Mouse (Mus musculus): Measurements from ENCODE around the gene Cdca4.

Cdca4 gene

DNA sequence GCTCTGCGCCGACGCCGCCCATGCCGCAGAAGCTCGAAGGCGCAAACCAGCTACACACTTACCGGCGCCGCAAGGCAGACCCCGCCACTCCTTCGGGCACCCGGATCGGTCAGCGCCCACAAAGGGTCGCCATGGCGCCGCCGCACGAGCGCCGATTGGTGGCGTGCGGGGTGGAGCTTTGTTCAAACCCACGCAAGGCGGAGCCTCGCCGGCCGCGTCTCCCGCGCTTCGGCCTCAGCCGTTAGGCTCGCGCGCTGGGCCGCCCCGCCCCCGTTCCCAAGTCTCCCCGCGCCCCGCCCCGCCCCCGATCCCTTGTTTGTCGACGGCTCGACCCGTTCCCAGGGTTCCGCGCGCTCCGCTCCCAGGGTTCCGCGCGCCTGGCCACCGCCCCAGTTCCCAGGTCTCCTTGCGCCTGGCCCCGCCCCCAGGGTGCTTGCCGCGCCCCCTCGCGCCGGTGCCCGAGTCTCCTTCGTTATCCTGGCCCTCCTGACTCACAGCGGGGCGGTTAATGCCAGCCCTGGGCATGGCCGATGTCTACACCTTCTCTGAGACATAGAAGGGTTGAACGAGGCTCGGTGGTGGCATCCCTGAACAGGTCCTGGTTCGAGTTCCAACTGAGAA lies at the start of gene Cdca4:
Cdca4 (minus strand) TSS at position 180 of the 621 bp plus-strand sequence.
- in situ Hi-C loops (cut with MboI, MseI), result no loop called here

DNA sequence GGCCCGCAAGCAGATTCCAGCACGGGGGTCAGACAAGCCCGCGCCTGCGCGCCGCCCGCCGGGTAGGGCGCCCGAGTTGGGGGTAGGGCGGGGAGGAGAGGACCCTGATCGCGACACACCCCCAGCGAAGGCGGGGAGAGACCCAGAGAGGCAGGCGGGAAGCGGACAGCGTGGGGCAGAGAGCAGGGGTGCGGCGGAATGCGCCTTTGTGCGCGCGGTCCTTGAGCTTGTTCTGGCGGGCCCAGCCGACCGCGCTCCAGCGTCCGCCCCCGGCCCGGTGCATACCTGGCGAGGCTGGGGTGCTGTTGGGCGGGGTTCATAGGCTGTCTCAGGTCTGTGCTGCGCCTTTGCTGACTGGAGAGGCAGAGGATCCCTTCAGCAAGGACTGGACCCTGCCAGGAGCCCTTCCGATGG lies 48.4 kb upstream of the Cdca4 start:
- in situ Hi-C loops (cut with MboI, MseI), result no loop called here

DNA sequence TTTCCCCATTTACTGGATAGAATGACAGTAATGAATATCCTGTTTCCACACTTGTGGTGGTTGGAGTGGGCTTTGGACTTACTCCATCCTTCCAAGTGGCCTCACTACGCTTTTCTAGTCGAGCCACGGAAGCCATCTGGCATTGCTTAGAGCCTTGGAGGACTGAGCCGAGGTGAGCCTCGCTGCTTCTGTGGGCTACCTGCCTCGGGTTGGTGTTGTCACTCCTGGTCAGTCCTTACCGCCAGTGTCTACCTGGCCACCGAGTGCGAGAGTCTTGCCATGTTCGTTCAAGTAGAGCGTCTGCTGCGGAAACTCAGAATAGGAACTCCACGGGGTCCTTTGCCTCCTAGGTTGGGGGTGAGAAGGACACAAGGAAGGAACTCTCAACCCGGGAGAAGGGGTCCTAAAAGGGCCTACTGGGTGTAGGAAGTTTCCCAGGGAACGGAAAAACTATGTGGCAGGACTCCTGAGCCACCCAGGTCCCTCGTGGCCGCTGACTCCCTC lies 47.9 kb upstream of the Cdca4 start:
- in situ Hi-C loops (cut with MboI, MseI), result no loop called here

DNA sequence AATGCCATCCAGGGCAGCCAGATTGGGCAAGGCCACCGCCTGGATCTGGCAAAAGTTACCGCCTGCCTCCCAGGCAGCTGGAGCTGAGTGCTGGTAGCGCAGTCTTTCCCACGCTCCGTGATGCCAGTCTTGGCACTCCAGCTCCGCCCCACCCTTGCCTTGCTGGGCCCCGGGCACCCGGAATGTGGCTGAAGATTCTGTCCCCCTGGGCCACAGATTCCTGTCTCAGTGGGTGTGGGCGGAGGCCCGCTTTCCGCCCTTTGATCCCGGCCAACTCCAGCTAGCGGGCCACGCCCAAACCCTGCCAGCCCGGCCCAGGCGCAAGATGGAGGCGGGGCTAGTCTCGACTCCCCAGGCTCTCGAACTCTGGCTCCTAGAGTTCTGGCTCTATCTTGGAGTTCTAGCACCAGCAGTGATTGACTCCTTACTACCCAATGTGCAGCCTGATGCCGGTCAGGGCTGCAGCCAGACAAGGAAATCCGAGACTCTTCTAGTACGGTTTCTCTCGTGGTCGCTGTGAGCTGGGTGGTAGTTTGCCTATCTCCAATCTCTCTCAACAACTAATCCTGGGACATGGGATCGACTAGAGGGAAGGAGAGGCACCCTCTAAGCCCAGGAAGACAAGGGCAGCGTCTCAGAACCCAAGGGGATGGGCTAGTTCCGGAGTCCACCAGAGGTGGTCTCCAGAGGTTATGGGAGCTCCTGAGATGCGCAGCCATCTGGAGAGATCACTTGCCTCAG lies 47.3 kb upstream of the Cdca4 start:
- in situ Hi-C loops (cut with MboI, MseI), result no loop called here

DNA sequence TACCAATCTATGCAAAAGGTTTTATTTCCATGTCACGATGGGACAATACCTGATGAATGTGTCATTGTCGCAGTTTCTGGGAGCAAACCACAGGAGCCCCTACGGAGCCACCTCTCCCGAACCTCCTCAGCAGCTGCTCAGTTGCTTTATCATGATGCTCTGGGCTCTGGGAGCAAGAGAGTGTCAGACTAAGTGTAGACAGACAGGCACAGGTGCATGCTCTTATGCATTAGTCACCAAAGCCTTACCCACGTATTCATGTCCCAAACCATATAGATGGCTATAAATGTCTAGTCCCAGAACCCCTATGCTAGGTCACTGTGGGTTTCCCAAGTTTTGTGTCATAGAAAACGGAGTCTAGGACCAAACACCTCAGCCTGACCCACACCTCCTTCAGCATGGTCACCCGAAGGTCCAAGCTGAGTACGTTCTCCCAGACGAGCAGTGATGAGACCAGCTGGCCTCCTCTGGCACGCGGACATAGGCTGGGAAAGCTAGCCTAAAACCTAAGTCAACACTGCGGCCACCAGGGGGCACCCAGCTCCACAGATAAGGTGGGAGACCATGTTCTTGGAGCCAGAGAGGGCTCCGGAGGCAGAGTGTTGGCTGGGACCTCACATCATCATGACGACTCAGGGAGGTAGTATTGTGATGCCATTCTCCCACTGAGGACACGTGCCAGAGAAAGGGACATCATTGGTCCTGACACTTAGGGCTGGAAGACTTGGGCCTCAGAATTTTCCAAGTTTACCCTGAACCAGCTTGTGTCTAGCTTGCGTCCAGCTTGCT lies 46.2 kb upstream of the Cdca4 start:
- in situ Hi-C loops (cut with MboI, MseI), result no loop called here

DNA sequence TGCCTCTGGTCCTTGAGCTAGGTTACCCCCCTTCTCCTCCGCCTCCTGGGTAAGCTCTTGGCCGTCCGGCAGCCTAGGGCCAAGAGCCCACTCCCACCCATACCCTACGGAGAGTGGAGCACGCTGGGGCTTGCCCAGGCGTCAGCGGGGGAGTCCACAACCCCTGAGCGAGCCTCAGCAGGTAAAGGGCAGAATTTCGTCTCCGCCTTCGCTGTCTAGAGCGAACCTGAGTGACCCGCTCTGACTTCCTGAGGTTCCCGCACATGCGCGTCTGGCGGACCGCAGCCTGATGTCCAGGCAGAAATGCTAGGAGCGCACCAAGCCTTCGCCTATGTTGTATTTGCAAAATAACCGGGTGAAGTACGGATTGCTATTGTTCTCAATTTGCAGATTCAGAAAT lies 45.0 kb upstream of the Cdca4 start:
- in situ Hi-C loops (cut with MboI, MseI), result loop anchor here (5.0 kb wide), 1 partner anchor 68 kb away; the partner anchor contains the start of gene Nudt14

DNA sequence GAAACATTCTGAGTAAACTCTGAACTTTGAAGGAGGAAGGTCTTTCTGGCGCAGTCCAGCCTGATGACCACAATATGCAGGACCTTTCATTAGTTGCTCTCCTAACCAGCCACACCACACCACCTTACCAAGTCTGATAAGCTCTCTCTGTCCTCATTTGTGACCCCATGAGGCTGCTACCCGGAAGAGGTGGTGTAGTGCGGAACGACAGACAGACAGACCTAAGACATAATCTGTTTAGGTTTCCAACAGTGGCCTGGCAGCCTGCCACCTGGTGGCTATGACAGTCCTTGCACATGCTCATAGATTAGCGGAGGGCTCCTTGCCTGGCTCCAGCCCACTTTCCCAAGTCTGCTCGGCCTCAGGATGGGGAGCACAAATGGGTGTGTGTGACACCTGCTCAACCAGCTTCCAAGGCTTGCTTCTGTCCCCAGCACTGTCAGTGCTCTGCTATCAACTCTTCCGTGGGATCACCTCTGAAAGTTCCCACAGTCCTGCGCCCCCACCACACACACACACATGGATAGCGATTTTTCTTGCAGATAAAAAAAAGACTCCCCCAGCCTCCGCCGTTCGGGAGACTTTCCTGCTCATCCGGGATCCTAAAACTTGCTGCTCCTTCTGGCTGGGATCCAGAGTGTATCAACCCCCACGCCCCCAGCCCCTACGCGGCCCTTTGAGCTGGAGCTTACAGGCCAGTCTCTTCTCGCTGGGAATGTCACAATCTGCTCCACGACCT lies 44.4 kb upstream of the Cdca4 start:
- in situ Hi-C loops (cut with MboI, MseI), result loop anchor here (5.0 kb wide), 1 partner anchor 69 kb away; the partner anchor contains the start of gene Nudt14

DNA sequence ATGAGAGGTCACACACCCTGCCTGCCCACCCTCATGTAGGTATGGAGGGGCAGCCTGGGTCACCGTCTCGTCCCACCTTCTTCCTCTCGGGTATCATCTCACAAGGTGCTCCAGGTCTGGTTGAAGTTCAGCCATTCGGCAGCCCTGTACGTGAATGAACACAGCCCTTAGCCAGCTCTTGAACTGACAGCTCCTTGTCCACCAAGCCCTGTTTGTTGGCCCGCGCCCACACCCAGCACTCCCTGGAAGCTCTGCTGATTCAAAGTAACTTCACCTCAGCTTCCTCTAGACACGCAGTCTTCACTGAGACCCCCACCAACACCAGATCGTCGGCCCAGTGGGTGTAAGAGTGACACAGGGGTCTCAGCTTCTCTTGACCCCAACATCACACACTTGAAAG lies 43.8 kb upstream of the Cdca4 start:
- in situ Hi-C loops (cut with MboI, MseI), result loop anchor here (5.0 kb wide), 1 partner anchor 69 kb away; the partner anchor contains the start of gene Nudt14

DNA sequence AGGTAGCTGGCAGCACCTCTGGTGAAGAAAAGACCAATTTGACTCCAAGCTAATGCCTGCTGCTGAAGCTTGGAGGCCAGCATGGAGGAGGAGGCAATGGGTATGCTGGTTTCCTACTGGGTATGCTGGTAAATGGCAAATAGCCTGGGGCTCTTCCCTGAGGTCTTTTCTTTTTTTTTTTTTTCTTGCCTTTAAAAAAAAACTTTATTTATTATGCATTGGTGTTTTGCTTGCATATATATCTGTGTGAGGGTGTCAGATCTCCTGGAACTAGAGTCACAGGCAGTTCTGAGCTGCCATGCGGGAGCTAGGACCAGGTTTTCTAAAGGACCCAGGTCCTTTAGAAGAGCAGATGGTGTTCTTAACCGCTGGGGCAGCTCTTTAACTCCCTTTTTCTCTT lies 42.0 kb upstream of the Cdca4 start:
- in situ Hi-C loops (cut with MboI, MseI), result loop anchor here (5.0 kb wide), 1 partner anchor 71 kb away; the partner anchor contains the start of gene Nudt14

DNA sequence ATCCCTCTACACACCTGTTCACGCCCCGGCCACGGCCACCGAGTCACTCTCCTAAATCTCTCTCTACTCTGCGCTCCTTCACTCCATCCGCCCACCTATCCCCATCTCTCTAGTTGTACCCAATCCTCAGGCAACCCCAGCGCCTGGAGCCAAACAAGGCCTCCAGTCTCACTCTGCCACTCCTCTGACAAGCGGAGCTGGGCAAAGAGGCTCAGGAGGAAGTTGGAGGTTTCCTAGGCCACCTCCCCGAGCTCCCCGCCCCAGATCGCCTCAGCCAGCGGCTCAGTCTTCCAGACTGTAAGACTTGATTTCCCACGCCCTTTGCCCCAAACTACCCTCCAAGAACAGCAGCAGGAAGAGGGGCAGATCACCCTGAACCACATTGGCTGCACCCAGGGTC lies 41.6 kb upstream of the Cdca4 start:
- in situ Hi-C loops (cut with MboI, MseI), result loop anchor here (5.0 kb wide), 1 partner anchor 72 kb away; the partner anchor contains the start of gene Nudt14

DNA sequence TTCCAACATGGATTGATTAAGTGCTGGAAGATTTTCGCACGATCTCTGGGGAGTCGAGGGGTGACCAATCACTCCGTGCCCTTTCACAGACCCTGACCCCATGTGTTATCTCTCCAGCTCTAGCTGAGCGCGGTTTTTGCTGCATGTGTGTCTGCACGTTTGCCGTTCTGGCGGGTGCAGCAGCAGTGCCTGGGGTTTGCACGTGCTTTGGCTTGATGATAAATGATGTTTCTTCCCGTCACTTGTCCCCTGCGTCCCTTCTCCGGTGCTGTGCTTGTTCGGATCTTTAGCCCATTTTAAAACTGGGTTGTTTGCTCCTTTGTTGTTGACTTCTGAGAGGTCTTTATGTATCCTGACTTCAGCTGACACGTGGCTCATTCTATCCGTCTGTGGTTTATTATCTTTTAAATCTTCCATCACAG lies 40.6 kb upstream of the Cdca4 start:
- in situ Hi-C loops (cut with MboI, MseI), result loop anchor here (5.0 kb wide), 1 partner anchor 73 kb away; the partner anchor contains the start of gene Nudt14

DNA sequence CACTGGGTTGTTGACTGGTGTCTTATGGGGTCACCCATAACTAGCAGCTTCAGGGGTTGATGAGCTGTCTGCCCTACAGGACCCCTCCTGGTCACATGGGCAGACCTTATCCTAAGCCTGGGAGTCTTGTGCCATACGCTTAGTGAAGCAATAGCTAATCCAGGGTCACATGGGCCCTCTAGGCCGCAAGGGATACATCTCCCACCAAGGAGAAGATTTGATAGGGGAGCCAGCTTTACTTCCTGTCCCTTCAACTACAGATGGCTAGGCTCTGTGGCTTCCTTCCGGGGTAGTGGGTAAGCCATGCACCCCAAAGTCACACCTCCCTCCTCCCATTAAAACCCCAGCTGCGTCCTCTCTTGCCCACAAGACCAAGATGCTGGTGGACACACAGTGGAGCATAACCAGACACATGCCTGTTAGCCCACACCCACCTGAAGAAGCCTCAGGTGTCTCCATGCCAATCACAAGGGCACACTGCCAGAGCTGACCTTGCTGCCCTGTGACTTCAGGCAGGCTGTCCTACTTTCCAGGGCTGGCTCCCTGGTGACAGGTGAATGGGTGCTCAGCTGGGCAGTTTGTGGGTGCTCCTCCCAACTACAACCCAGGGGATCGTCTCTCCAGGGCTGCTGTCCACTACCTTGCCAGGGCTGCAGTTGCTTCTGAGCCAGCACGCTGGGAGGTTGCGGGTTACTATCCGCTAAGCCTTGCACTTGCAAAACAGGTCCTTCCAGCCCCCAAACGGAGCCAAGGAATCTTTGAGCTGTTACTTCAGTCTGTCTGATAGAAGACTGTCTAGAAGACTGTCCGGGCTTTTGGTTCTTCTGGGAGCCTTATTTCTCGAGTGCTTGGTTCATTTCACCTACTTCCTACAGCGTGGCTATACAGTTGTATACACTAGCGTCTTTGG lies 39.2 kb upstream of the Cdca4 start, which contains the start of gene Gpr132:
Gpr132 (minus strand) TSS at position 51 of the 910 bp plus-strand sequence.
- in situ Hi-C loops (cut with MboI, MseI), result no loop called here

DNA sequence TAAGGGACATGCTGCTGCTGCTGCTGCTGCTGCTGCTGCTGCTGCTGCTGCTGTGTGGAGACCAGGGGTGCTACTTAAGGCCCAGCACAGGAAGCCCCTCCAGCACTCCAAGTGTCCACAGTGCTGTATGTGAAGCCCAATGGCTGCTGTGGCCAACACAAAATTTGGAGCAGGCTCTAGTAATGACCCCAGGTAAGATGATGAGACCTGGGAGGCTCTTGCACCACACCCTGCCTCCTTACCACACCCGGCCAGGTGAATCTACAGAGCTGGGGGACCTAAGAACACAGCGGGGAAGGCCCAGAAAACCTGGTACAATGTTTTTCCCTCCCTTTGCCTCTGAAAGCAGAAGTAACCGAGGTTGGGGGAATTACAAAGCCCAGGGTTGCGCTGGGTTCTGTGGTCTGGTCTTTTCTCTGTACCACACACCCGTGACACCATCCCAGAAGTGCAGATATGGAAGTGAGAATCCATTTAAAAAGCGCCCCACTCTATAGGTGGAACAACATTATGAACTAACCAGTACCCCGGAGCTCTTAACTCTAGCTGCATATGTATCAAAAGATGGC lies 38.0 kb upstream of the Cdca4 start:
- in situ Hi-C loops (cut with MboI, MseI), result no loop called here

DNA sequence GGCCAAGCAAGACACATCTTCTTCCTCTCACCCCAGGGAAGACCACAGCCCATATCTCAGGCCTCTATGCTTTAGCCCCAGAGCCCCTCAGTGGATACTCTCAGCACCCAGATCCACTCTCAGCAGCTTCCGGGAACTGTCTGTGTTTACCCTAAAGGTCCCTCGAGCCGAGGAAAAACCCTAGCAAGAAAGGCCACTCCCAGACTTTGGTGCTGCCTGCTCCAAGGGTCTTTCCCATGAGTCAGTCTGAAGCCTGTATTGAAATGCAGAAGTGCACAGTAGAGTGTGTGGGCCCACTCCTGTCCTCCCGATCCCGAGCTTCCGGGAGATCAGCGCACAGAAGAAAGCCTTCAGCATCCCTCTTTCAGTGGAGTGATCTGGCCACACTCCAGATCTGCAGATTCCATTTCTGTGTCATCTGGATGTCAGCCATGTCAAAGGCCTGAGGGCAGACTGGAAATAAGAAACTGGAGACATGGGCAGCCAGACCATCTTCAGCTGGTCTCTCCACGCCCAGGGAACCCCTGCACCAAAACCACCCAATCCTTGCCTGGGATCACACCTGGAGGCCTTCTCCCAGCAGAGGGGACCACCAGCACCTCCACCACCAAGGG lies 37.4 kb upstream of the Cdca4 start:
- in situ Hi-C loops (cut with MboI, MseI), result no loop called here

DNA sequence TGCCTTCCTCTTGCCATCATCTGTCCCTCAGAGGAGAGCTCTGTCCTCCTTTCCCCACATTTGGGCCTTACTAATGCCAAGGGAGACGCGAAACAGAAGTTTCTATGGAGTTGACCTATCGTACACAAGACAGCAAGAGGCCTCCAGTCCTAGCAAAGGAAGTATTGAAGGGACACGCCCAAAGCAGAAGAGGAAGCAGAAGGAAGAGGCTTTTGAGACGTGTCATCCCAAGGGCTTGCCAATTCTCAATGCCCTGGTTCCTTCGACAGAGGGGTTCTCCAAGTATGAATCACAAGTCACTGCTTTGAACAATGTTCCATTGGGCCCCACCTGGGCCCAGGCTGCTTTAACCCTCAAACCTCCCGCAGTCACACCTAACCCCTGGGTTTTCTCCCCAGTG lies 35.6 kb upstream of the Cdca4 start:
- in situ Hi-C loops (cut with MboI, MseI), result no loop called here

DNA sequence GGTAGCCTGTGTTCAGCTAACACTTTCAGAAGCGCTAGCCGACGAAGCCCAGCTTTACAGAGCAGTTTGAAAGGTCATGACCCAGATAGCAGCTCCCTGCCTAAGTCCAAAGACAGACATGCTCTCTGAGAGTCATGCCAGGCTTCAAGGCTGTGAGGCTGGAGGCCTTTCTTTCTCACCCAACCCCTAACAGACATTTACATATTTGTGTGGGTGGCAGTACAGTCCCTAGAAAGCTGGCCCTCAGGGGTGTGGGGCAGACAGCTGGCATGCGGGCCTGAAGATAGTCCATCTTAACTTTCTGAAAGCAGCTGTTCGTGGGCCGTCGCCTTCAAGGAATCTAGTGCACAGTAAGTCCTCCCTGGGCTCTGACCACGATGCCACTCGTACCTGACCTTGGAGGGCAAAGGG lies 32.7 kb upstream of the Cdca4 start:
- in situ Hi-C loops (cut with MboI, MseI), result no loop called here

DNA sequence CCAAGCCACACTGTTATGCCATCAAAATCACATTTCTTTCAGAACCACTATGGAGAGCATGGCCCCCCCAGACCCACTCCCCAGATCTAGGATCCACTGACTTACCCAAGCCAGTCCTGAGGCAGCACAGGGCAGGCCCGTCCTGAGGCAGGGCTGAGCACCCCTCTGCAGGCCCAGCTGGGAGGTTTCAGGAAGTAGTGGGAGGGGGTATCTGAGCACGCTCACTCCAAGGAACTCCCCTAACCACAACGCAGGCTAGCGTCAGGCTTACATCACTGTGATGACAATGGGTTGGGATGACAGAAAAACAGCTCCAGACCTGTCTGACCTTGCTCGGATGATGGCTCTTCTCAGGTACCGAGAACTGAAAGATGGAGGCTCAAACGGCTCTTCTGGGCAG lies 31.5 kb upstream of the Cdca4 start:
- in situ Hi-C loops (cut with MboI, MseI), result no loop called here

DNA sequence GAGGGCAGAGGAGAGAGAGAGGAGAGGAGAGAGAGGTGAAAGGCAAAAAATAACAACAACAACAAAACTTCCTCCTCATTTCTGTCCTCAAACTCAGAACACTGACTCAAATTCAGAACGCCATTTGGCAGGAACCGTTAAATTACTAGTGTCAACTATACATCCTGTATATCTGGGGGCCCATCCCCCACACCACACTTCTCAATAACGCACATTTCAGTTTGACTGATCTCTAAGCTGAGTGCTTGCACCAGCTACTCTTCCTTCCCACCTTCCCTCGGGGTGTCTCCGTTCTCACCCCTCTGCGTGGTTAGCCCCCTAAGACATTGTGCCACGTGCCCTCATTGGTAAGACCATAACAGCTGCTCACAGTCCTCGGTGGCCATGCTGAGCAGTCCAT lies 30.7 kb upstream of the Cdca4 start:
- in situ Hi-C loops (cut with MboI, MseI), result no loop called here

Data from regulatory T cell (primary cell).